Mouse (Mus musculus): ENCODE results near the gene Mthfd2l. TPM values are rescaled to one million over a fixed set of nuclear protein-coding genes. Genes with fewer than 3 reads are reported as not detected.
A peak's percentile ranks its signal among the peaks of the same experiment; 100 is the strongest.

Mthfd2l gene
- 10.2 TPM for polyA plus RNA-seq (2012; fragmentation: generic; extraction: Trizol)
- long read RNA-seq, experiment 1, transcript Mthfd2l-203 (2 exons, 688 nt), result minor isoform, 6 of 27 reads
- long read RNA-seq, experiment 1, transcript Mthfd2l-201 (8 exons, 2,159 nt), result major isoform, 11 of 27 reads
- long read RNA-seq, experiment 1, partial matches to known transcripts, result 0 of 27 reads
- long read RNA-seq, experiment 1, other reads (novel, unspliced or antisense), result 10 of 27 reads
- long read RNA-seq, experiment 2, transcript Mthfd2l-201 (8 exons, 2,159 nt), result major isoform, 49 of 69 reads
- long read RNA-seq, experiment 2, partial matches to known transcripts, result 2 of 69 reads
- long read RNA-seq, experiment 2, other reads (novel, unspliced or antisense), result 18 of 69 reads

DNA sequence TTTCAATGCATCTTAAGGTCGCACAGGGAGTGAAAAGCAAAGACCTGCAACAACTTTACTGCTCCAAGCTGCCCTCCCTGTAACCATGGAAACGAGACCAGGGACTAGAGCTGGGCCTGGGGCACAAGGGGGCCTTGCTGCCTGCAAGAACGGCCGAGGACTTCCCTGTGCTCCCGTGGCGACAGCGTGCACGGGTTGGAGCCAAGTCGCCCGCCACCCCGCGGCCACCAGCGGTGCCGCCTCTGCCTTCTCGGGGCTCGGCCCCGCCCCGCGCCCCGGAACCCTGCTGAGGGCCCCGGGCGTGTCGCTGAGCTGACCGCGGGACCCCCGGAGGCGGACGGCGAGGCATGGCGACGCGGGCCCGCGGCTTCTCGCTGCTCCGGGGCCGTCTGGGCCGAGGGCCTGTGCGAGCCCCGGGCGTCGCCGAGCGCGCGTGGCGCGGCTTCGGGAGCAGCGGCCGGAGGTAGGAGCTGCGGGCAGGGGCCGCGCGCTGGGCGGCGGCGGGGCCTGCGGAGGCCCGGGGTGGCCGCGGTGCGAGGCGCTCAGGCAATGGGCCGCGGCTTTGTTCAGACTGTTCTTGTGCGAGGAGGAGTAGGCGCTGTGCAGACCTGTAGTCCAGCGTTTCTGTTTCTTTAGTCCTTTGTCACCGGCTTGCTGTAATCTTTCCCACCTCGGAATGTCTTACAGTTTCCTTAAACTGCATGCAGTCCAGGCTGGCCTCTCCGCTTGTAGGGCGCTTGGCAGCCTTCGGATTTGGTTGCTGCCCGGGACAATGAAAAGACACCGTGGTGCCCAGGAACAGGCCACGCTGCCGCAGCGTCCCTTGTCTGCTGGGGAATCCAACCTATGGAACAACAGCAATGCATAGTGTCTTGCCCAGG, at the start of gene Mthfd2l:
Gene Mthfd2l, plus strand, starts transcription at position 147 of the 881 bp plus-strand sequence.
- Histone ChIP-seq H3K79me3 (ENCODE audit: low read depth) (peaks cover 42% of the 10 kb centered on the region), H3K36me3 (ENCODE audit: control insufficient read depth, insufficient read depth) (peaks cover 27% of the 10 kb centered on the region)
- TF ChIP-seq CEBPB (IDR thresholded peaks at IDR 0.05; ENCODE audit: low read depth) (no peak), CTCF (IDR thresholded peaks at IDR 0.05; ENCODE audit: control insufficient read depth, insufficient read depth, insufficient read length) (peak; percentile 94), MAX (IDR thresholded peaks at IDR 0.05) (peak; percentile 86), MYOG (IDR thresholded peaks at IDR 0.05; ENCODE audit: control insufficient read depth, extremely low read depth, insufficient read length) (no peak), FOSL1 (IDR thresholded peaks at IDR 0.05; ENCODE audit: insufficient read depth, low read length, poor library complexity, severe bottlenecking) (no peak), USF1 (IDR thresholded peaks at IDR 0.05; ENCODE audit: low read depth) (no peak), MYOD1 (IDR thresholded peaks at IDR 0.05; ENCODE audit: control insufficient read depth, insufficient read length, low read depth) (no peak)

DNA sequence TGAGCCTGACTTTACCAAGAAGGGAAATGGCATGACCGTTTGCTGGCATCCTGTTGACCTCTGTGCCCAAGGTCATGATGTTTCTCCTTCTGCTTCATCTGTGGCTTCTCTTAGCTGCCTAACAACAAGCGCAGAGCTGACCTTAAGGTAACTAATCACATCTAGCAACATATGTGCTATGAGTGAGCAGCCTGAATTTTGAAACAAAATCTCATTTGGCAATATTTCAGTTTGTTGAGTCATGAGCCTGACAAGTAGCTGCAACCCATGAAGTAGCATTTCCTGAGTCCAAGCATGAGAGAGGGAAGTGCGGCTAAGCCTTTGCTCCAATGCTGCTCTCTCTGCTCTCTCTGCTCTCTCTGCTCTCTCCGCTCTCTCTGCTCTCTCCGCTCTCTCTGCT, 49.2 kb upstream of the Mthfd2l start:
- Histone ChIP-seq H3K79me2 (ENCODE audit: control insufficient read depth, insufficient read depth) (no peaks in the 10 kb centered on the region), H3ac (ENCODE audit: control insufficient read depth, insufficient read length, low read depth) (no peak overlapping the region), H3K79me3 (ENCODE audit: low read depth) (no peaks in the 10 kb centered on the region), H3K36me3 (ENCODE audit: control insufficient read depth, insufficient read depth) (no peaks in the 10 kb centered on the region), H3K4me3 (ENCODE audit: insufficient read depth, poor library complexity, severe bottlenecking) (no peak overlapping the region), H3K27me3 (ENCODE audit: control insufficient read depth, insufficient read depth, insufficient read length) (no peaks in the 10 kb centered on the region)
- no peak for TF ChIP-seq USF1 (IDR thresholded peaks at IDR 0.05; ENCODE audit: low read depth)
- TF ChIP-seq MYOD1 (IDR thresholded peaks at IDR 0.05; ENCODE audit: control insufficient read depth, insufficient read length, low read depth), result peak; percentile 25
- peak; percentile 42 for TF ChIP-seq CEBPB (IDR thresholded peaks at IDR 0.05; ENCODE audit: low read depth)
- TF ChIP-seq MYOG (IDR thresholded peaks at IDR 0.05; ENCODE audit: control insufficient read depth, extremely low read depth, insufficient read length), result no peak
- TF ChIP-seq FOSL1 (IDR thresholded peaks at IDR 0.05; ENCODE audit: insufficient read depth, low read length, poor library complexity, severe bottlenecking), result no peak

More for the DNA sequence above, at the start of gene Mthfd2l:
- Histone ChIP-seq H3K79me2 (ENCODE audit: control insufficient read depth, insufficient read depth) (peaks cover 48% of the 10 kb centered on the region), H3K27me3 (ENCODE audit: control insufficient read depth, insufficient read depth, insufficient read length) (no peaks in the 10 kb centered on the region), H3K4me3 (ENCODE audit: insufficient read depth, poor library complexity, severe bottlenecking) (peak within 1 kb of the TSS; percentile 64), H3ac (ENCODE audit: control insufficient read depth, insufficient read length, low read depth) (peak within 1 kb of the TSS; percentile 73)

- Histone ChIP-seq H3K36me3 (ENCODE audit: control insufficient read depth, insufficient read depth) (no peaks in the 10 kb centered on the region), H3ac (ENCODE audit: control insufficient read depth, insufficient read length, low read depth) (no peak overlapping the region), H3K79me2 (ENCODE audit: control insufficient read depth, insufficient read depth) (no peaks in the 10 kb centered on the region), H3K79me3 (ENCODE audit: low read depth) (no peaks in the 10 kb centered on the region), H3K4me3 (ENCODE audit: insufficient read depth, poor library complexity, severe bottlenecking) (no peak overlapping the region), H3K27me3 (ENCODE audit: control insufficient read depth, insufficient read depth, insufficient read length) (no peaks in the 10 kb centered on the region)
- no peak for TF ChIP-seq FOSL1 (IDR thresholded peaks at IDR 0.05; ENCODE audit: insufficient read depth, low read length, poor library complexity, severe bottlenecking)
- TF ChIP-seq MYOG (IDR thresholded peaks at IDR 0.05; ENCODE audit: control insufficient read depth, extremely low read depth, insufficient read length), result no peak
- peak; percentile 30 for TF ChIP-seq MYOD1 (IDR thresholded peaks at IDR 0.05; ENCODE audit: control insufficient read depth, insufficient read length, low read depth)
These were observed 48.8 kb upstream of the Mthfd2l start for GRCm38 (mm10) chr5:90882146-90882545.

- Histone ChIP-seq H3K4me3 (ENCODE audit: insufficient read depth, poor library complexity, severe bottlenecking) (no peak overlapping the region), H3K36me3 (ENCODE audit: control insufficient read depth, insufficient read depth) (no peaks in the 10 kb centered on the region), H3K27me3 (ENCODE audit: control insufficient read depth, insufficient read depth, insufficient read length) (no peaks in the 10 kb centered on the region), H3ac (ENCODE audit: control insufficient read depth, insufficient read length, low read depth) (no peak overlapping the region), H3K79me2 (ENCODE audit: control insufficient read depth, insufficient read depth) (no peaks in the 10 kb centered on the region), H3K79me3 (ENCODE audit: low read depth) (no peaks in the 10 kb centered on the region)
- TF ChIP-seq MYOG (IDR thresholded peaks at IDR 0.05; ENCODE audit: control insufficient read depth, extremely low read depth, insufficient read length) (no peak), MAX (IDR thresholded peaks at IDR 0.05) (no peak), CTCF (IDR thresholded peaks at IDR 0.05; ENCODE audit: control insufficient read depth, insufficient read depth, insufficient read length) (no peak), MYOD1 (IDR thresholded peaks at IDR 0.05; ENCODE audit: control insufficient read depth, insufficient read length, low read depth) (no peak), USF1 (IDR thresholded peaks at IDR 0.05; ENCODE audit: low read depth) (no peak), FOSL1 (IDR thresholded peaks at IDR 0.05; ENCODE audit: insufficient read depth, low read length, poor library complexity, severe bottlenecking) (no peak), CEBPB (IDR thresholded peaks at IDR 0.05; ENCODE audit: low read depth) (peak; percentile 49)
These were observed 46.2 kb upstream of the Mthfd2l start for GRCm38 (mm10) chr5:90884628-90885242.

DNA sequence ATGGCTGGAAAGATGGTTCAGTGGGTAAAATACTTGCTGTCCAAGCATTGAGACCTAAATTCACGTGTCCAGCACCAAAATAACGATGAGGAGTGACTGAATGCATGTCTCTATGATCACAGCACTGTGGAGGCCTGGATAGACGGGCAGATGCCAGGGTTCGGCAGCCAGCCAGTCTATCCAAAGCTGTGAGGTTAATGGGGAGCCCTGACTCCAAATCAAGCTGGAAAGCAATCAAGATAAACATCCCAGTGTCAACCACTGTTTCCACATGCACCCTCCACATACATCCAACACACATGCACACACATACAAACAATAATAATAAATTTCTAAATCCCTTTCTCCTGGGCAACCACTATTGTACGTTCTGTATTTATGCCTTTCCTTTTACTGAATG, 42.3 kb upstream of the Mthfd2l start:
- Histone ChIP-seq H3K27me3 (ENCODE audit: control insufficient read depth, insufficient read depth, insufficient read length) (no peaks in the 10 kb centered on the region), H3ac (ENCODE audit: control insufficient read depth, insufficient read length, low read depth) (no peak overlapping the region), H3K4me3 (ENCODE audit: insufficient read depth, poor library complexity, severe bottlenecking) (no peak overlapping the region), H3K79me2 (ENCODE audit: control insufficient read depth, insufficient read depth) (peaks cover 10% of the 10 kb centered on the region), H3K36me3 (ENCODE audit: control insufficient read depth, insufficient read depth) (no peaks in the 10 kb centered on the region), H3K79me3 (ENCODE audit: low read depth) (no peaks in the 10 kb centered on the region)
- TF ChIP-seq CTCF (IDR thresholded peaks at IDR 0.05; ENCODE audit: control insufficient read depth, insufficient read depth, insufficient read length) (no peak), CEBPB (IDR thresholded peaks at IDR 0.05; ENCODE audit: low read depth) (no peak), USF1 (IDR thresholded peaks at IDR 0.05; ENCODE audit: low read depth) (no peak), MYOD1 (IDR thresholded peaks at IDR 0.05; ENCODE audit: control insufficient read depth, insufficient read length, low read depth) (no peak), FOSL1 (IDR thresholded peaks at IDR 0.05; ENCODE audit: insufficient read depth, low read length, poor library complexity, severe bottlenecking) (no peak), MYOG (IDR thresholded peaks at IDR 0.05; ENCODE audit: control insufficient read depth, extremely low read depth, insufficient read length) (no peak), MAX (IDR thresholded peaks at IDR 0.05) (no peak)

All from C2C12 (cell line).